Mouse (Mus musculus) bone marrow macrophage, adult 2 months (primary cell): ENCODE results near the gene Zfp846. TPM values are rescaled to one million over a fixed set of nuclear protein-coding genes. Genes with fewer than 3 reads are reported as not detected.
A peak's percentile ranks its signal among the peaks of the same experiment; 100 is the strongest.

Source experiments
- H3K27ac ChIP-seq: 2 replicates; pipeline ENCODE4 v1.5.1; 2012; ENCODE audit warnings: low read depth, low read length; ENCODE audit not compliant: insufficient read depth
- H3K4me1 ChIP-seq: 2 replicates; pipeline ENCODE4 v1.6.1; 2012; ENCODE audit warnings: low read length; ENCODE audit not compliant: control insufficient read depth, insufficient read depth
- H3K4me3 ChIP-seq: 2 replicates; pipeline ENCODE4 v1.5.1; 2012; ENCODE audit warnings: mild to moderate bottlenecking, low read length, moderate library complexity; ENCODE audit not compliant: insufficient read depth
- CTCF ChIP-seq: IDR thresholded peaks from 2 replicates; pipeline ENCODE4 v1.5.1; 2012; ENCODE audit warnings: low read depth, mild to moderate bottlenecking, low read length, moderate library complexity
- POLR2A ChIP-seq: IDR thresholded peaks from 2 replicates; pipeline ENCODE4 v1.6.1; 2012; ENCODE audit warnings: mild to moderate bottlenecking, low read depth, low read length, borderline replicate concordance
- polyA plus RNA-seq: library from polyadenylated mRNA; stranded (reverse); fragments of >200 nt; gene quantifications from 2 replicates; pipeline ENCODE4 v1.2.4, GENCODE M21; 2012; ENCODE audit not compliant: missing spikeins, insufficient read depth, insufficient read length

Gene Zfp846
- polyA plus RNA-seq, 1 experiment, result 7.5 TPM

DNA sequence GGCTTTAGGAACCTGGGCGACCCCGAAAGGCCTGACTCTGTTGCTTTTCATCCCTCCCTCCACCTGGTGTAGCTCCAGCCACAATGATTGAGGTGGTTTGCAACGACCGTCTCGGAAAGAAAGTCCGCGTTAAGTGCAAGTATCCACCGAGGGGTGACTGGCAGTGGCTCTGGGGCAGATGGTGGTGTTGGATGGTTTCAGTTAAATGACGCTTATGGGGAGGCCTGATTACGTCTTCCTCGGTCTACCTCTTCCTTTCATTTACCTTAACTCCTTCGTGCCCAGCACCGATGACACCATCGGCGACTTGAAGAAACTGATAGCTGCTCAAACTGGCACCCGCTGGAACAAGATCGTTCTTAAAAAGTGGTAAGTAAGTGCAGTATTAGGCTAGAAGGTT lies 64.0 kb downstream of the Zfp846 start:
- peaks cover 5% of the 10 kb centered on the region for H3K4me1 ChIP-seq

DNA sequence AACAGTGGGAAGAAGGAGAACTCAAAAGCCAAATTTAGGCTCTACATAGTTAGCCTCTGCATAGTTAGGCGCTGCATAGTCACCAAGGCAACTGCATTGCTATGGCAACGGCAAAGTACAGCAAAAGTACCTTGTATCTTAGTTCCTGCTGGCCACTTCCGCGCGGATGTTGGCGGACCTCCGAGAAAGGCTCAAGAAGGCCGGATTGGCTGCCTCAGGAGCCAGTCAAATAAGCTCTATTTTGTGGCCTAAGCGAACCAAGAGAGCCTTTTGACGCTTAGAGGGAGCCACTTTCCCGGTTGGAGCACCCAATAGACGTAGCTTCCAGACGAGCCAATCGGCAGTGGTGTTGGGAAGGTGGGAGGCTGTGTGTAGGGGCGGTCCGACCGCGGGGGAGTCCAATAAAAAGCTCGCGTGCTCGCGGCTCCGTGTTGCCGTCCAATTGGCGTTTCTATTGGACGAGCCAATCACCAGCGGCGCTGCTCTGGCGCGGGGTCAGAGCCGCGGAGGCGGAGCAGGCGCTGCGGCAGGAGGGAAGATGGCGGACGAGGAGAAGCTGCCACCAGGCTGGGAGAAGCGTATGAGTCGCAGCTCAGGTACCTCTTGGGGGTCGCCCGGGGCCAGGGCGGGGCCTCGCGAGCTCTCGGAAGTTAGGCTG lies 70.6 kb downstream of the Zfp846 start, which contains the start of gene Pin1:
Gene Pin1 (plus strand): TSS at position 494 of the 658 bp plus-strand sequence.
- Histone ChIP-seq H3K4me1 (peaks cover 10% of the 10 kb centered on the region; the same call in 1 of the 2 replicates), H3K27ac (peak within 1 kb of the TSS; percentile 4; the same call in 1 of the 2 replicates), H3K4me3 (peak within 1 kb of the TSS; percentile 99)
- TF ChIP-seq POLR2A, result no peak
- TF ChIP-seq CTCF, result no peak

More for the DNA sequence above, 64.0 kb downstream of the Zfp846 start:
- Histone ChIP-seq H3K4me3 (peak overlapping the region; percentile 91), H3K27ac (peak overlapping the region; percentile 44)
- no peak for TF ChIP-seq POLR2A
- TF ChIP-seq CTCF, result no peak

DNA sequence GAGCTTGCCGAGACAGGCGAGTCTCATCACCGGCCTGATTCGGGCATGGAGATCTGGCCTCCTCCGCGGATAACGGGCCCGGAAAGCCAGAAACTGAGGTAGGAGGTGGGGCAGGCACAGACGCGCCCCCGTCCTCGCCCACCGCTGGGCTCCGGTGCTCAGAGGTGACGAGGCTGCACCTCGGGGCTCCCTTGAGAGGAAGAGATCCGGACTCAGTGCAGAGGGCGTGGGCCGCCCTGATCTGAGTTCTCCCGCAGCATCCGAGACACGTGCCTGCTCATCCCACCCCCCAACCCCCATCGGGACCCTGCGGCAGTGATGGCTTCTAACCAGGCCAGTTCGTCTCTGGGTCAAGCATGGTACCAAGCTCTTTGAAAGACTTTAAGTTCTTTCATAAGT lies 71.2 kb downstream of the Zfp846 start:
- Histone ChIP-seq H3K4me1 (peaks cover 10% of the 10 kb centered on the region; the same call in 1 of the 2 replicates), H3K4me3 (peak overlapping the region; percentile 99), H3K27ac (peak overlapping the region; percentile 4; the same call in 1 of the 2 replicates)
- TF ChIP-seq CTCF (no peak), POLR2A (no peak)

DNA sequence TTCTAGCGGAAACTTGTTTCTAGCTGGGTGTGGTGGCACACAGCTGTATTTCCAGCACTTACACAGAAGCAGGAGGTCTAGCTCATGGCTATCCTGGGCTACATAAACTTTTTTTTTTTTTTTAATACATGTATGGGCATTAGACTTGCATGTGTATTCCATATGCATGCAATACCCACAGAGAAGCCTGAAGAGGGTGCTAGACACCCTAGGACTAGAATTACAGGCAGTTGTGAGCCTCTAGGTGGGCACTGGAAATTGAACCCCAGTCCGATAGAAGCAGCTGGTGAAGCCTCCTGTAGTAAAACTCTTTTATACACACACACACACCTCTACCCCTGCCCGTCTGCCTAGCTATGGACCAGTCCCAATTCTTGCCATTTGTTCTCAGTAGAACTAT lies 72.8 kb downstream of the Zfp846 start:
- H3K4me3 ChIP-seq, result no peak overlapping the region
- TF ChIP-seq POLR2A, result no peak
- no peak for TF ChIP-seq CTCF
- no peak overlapping the region for H3K27ac ChIP-seq
- peaks cover 10% of the 10 kb centered on the region; the same call in 1 of the 2 replicates for H3K4me1 ChIP-seq

Other genes with a start within 250 kb of the Zfp846 start
- not detected in 2 replicates for gene Olfr18, start 245.2 kb upstream of the Zfp846 start, polyA plus RNA-seq
- gene Zfp560, start 196.1 kb upstream of the Zfp846 start, polyA plus RNA-seq, result 17.3 and 17.7 TPM in 2 replicates
- gene Zfp26, start 121.1 kb upstream of the Zfp846 start, polyA plus RNA-seq, result 13.8 and 15.5 TPM in 2 replicates
- 14.7 and 15.7 TPM in 2 replicates for gene Zfp426, start 88.5 kb upstream of the Zfp846 start, polyA plus RNA-seq
- 16.1 and 20.6 TPM in 2 replicates for gene Zfp266, start 59.9 kb upstream of the Zfp846 start, polyA plus RNA-seq
- 309 and 316 TPM in 2 replicates for gene Ubl5, start 61.6 kb downstream of the Zfp846 start, polyA plus RNA-seq
- 15.7 and 16.7 TPM in 2 replicates for gene Fbxl12, start 63.5 kb downstream of the Zfp846 start, polyA plus RNA-seq
- 11.4 and 11.5 TPM in 2 replicates for gene Pin1, start 70.8 kb downstream of the Zfp846 start, polyA plus RNA-seq
- gene Olfm2, start 165.1 kb downstream of the Zfp846 start, polyA plus RNA-seq, result not detected in 2 replicates
- 0.15 and 0.31 TPM in 2 replicates for gene Col5a3, start 233.8 kb downstream of the Zfp846 start, polyA plus RNA-seq
- not detected in 2 replicates for gene Rdh8, start 237.2 kb downstream of the Zfp846 start, polyA plus RNA-seq